Mouse (Mus musculus) layer of hippocampus, adult 2 months (tissue): ENCODE data around the gene Kras. TPM values are rescaled to one million over a fixed set of nuclear protein-coding genes. Genes with fewer than 3 reads are reported as not detected.
A peak's percentile ranks its signal among the peaks of the same experiment; 100 is the strongest.

Experiments used
- DNase-seq, 2 experiments: peaks; one replicate each; pipeline ENCODE4 v3.0.0; 2022; ENCODE audit warnings: low spot score in 2 of 2
- H3K27ac ChIP-seq: fragments of 200-600 bp; 2 replicates; pipeline ENCODE4 v1.8.1; 2022
- H3K4me3 ChIP-seq: fragments of 200-600 bp; 2 replicates; pipeline ENCODE4 v1.8.1; 2022; ENCODE audit warnings: mild to moderate bottlenecking
- CTCF ChIP-seq: fragments of 200-600 bp; conservative IDR thresholded peaks from 2 replicates; pipeline ENCODE4 v1.8.1; 2022; ENCODE audit warnings: antibody characterized with exemption, mild to moderate bottlenecking, moderate library complexity
- total RNA-seq, 2 experiments: library from RNA; stranded (reverse); gene quantifications; 2 replicates each; pipeline ENCODE4 v1.2.3; 2021

The Kras gene
- total RNA-seq, 2 experiments from 2014 or later: 69.7 to 73.6 TPM

- Histone ChIP-seq H3K27ac (no peak overlapping the region), H3K4me3 (no peak overlapping the region)
- no peak for DNase-seq
- TF ChIP-seq CTCF: no peak
Measured at GRCm38 (mm10) chr6:145237148-145237547, 12.9 kb downstream of the Kras start.

- no peak for TF ChIP-seq CTCF
- no peak overlapping the region for H3K4me3 ChIP-seq
- no peak for DNase-seq
- no peak overlapping the region for H3K27ac ChIP-seq
Measured at GRCm38 (mm10) chr6:145235367-145235766, 14.7 kb downstream of the Kras start.

- no peak for DNase-seq
- TF ChIP-seq CTCF: no peak
- Histone ChIP-seq H3K4me3 (no peak overlapping the region), H3K27ac (no peak overlapping the region)
Measured at GRCm38 (mm10) chr6:145234391-145234790, 15.6 kb downstream of the Kras start.

GRCm38 (mm10) chr6:145226296-145226695, 23.7 kb downstream of the Kras start:
- no peak overlapping the region for H3K4me3 ChIP-seq
- no peak for DNase-seq
- no peak overlapping the region for H3K27ac ChIP-seq
- TF ChIP-seq CTCF: no peak

GRCm38 (mm10) chr6:145224246-145224645, 25.8 kb downstream of the Kras start:
- no peak for DNase-seq
- no peak overlapping the region for H3K4me3 ChIP-seq
- no peak for TF ChIP-seq CTCF

GRCm38 (mm10) chr6:145215826-145216225, 34.2 kb downstream of the Kras start:
- H3K27ac ChIP-seq: no peak overlapping the region
- no peak for DNase-seq
- H3K4me3 ChIP-seq: no peak overlapping the region
- TF ChIP-seq CTCF: no peak

More at GRCm38 (mm10) chr6:145224246-145224645, 25.8 kb downstream of the Kras start:
- H3K27ac ChIP-seq: no peak overlapping the region

GRCm38 (mm10) chr6:145213916-145214315, 36.1 kb downstream of the Kras start:
- no peak for DNase-seq
- Histone ChIP-seq H3K27ac (no peak overlapping the region), H3K4me3 (no peak overlapping the region)
- no peak for TF ChIP-seq CTCF

GRCm38 (mm10) chr6:145211376-145212305, 38.4 kb downstream of the Kras start:
- H3K27ac ChIP-seq: peak overlapping the region; percentile 96
- H3K4me3 ChIP-seq: peak overlapping the region; percentile 68
- DNase-seq: no peak
- peak; percentile 15; the same call in 1 of the 2 replicates for TF ChIP-seq CTCF

- DNase-seq: peak; percentile 95 to 99
- no peak for TF ChIP-seq CTCF
- Histone ChIP-seq H3K4me3 (peak within 1 kb of the TSS; percentile 68), H3K27ac (peak within 1 kb of the TSS; percentile 96)
Measured at GRCm38 (mm10) chr6:145210816-145211338, 39.2 kb downstream of the Kras start, which contains the start of the genes Casc1 and Etfrf1. TSS of gene Casc1 (minus strand) at chr6:145211005. TSS of gene Etfrf1 (plus strand) at chr6:145211134.

- DNase-seq: no peak
- no peak for TF ChIP-seq CTCF
- H3K4me3 ChIP-seq: peak overlapping the region; percentile 68
- H3K27ac ChIP-seq: 0 out of 2 replicates have a peak overlapping the region, but pooled peaks have one; percentile 29
Measured at GRCm38 (mm10) chr6:145210056-145210680, 39.9 kb downstream of the Kras start.

GRCm38 (mm10) chr6:145205142-145205541, 44.9 kb downstream of the Kras start:
- no peak overlapping the region for H3K27ac ChIP-seq
- TF ChIP-seq CTCF: no peak
- no peak for DNase-seq
- H3K4me3 ChIP-seq: no peak overlapping the region

GRCm38 (mm10) chr6:145204440-145204839, 45.6 kb downstream of the Kras start:
- DNase-seq: no peak
- Histone ChIP-seq H3K27ac (no peak overlapping the region), H3K4me3 (no peak overlapping the region)
- TF ChIP-seq CTCF: no peak
